Mouse (Mus musculus) spleen, adult 2 months (tissue): ENCODE measurements at regions not wholly inside any gene's neighbourhood (a gene's known extent, or its start where the extent isn't known, plus 50 kb on each side); places are given as distances from the start of the nearest gene placed in this dataset.

ENCODE experiments used
- DNase-seq, 2 experiments: peaks; one replicate each; pipeline versions ENCODE4 v3.0.0 to v3.0.0-alpha.2; 2012 to 2021; ENCODE audit warnings: low spot score in 2 of 2, low read depth in 1 of 2
- H3K27ac ChIP-seq: fragments of 200-500 bp; 2 replicates; pipeline ENCODE4 v1.5.1; 2012; ENCODE audit warnings: low read length, inconsistent platforms; ENCODE audit not compliant: insufficient read depth
- H3K27me3 ChIP-seq: fragments of 200-500 bp; 2 replicates; pipeline ENCODE4 v1.6.1; 2012; ENCODE audit warnings: mild to moderate bottlenecking, moderate library complexity, low read length, inconsistent platforms; ENCODE audit not compliant: control insufficient read depth, insufficient read depth
- H3K36me3 ChIP-seq: fragments of 200-500 bp; 2 replicates; pipeline ENCODE4 v1.6.1; 2012; ENCODE audit warnings: mild to moderate bottlenecking, low read length, inconsistent platforms; ENCODE audit not compliant: control insufficient read depth, insufficient read depth
- H3K4me1 ChIP-seq: fragments of 200-500 bp; 2 replicates; pipeline ENCODE4 v1.6.1; 2011; ENCODE audit warnings: inconsistent platforms; ENCODE audit not compliant: control insufficient read depth, insufficient read depth, insufficient read length
- H3K4me3 ChIP-seq: fragments of 200-500 bp; 2 replicates; pipeline ENCODE4 v1.5.1; 2011; ENCODE audit warnings: mild to moderate bottlenecking, inconsistent platforms; ENCODE audit not compliant: insufficient read depth, insufficient read length; ENCODE audit errors: extremely low read depth
- CTCF ChIP-seq: fragments of 200-500 bp; IDR thresholded peaks from 2 replicates; pipeline ENCODE4 v1.5.1; 2011; ENCODE audit warnings: mild to moderate bottlenecking, inconsistent platforms; ENCODE audit not compliant: insufficient read depth, insufficient read length, insufficient replicate concordance; ENCODE audit errors: extremely low read depth
- POLR2A ChIP-seq: fragments of 200-500 bp; IDR thresholded peaks from 2 replicates; pipeline ENCODE4 v1.6.1; 2011; ENCODE audit warnings: low read depth, low read length, inconsistent platforms
- WGBS: fragments of 180-500 bp; shearing (Covaris S2); methylation state at CpG from one replicate; pipeline ENCODE4 v1.1.7; 2018; 5-methylcytosine and 5-hydroxymethylcytosine counted together

DNA sequence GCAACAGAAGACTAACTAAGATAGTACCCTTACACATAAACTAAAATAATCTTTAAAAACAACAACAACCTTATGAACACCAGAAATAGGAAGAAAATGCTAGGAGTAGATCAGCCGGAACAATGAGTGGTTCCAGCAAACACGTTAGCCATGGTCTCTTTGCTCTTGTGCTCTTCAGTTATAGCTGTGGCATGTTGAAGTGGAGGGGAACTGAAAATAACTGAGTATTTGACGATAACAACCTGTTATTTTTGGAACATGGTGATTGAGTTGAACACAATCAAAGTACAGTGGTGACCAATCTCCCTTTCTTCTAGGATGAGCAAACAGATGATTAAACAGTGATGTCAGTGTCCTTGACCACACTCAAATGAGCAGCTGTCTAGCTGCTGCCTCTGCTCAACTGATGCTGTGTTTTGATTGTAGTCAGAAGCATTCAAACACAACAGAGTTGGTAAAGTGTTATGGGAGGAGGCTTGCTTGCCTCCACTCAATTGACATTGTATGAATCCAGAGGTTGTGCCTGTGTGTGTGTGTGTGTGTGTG lies 50.9 kb upstream of the Nt5e start:
- DNase-seq: no peak
- WGBS: 77% methylated on average over 3 of the region's 3 CpGs
- Histone ChIP-seq H3K4me1 (no peaks in the 10 kb centered on the region), H3K27me3 (peaks cover 1% of the 10 kb centered on the region; the same call in 1 of the 2 replicates), H3K4me3 (no peak overlapping the region), H3K36me3 (no peaks in the 10 kb centered on the region), H3K27ac (no peak overlapping the region)
- TF ChIP-seq POLR2A: no peak
- no peak for TF ChIP-seq CTCF

DNA sequence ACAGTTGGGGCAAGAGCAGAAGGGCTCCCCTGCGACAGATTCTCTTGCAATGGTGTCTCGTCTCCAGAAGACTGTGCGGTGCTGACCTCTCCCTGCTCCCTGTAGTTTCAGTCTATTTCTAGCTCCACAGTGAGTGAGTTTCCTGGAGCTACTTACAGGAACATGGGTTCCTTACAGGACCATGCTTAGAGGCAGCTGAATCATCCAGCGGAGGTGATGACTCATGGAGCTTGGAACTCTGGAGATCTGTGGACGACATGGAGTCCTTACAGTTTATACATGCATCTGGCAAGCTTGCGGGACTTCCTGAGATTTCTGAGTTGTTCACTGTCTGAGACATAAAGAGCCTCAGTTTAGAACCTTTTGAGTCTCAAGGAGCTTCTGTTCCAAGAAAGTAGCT lies 50.0 kb upstream of the Nt5e start:
- H3K27me3 ChIP-seq: peaks cover 1% of the 10 kb centered on the region; the same call in 1 of the 2 replicates
- no peak overlapping the region for H3K4me3 ChIP-seq
- no peaks in the 10 kb centered on the region for H3K4me1 ChIP-seq
- TF ChIP-seq CTCF (no peak), POLR2A (no peak)
- no peak overlapping the region for H3K27ac ChIP-seq
- WGBS: 91% methylated on average over 6 of the region's 6 CpGs
- no peaks in the 10 kb centered on the region for H3K36me3 ChIP-seq
- no peak for DNase-seq
